Mouse (Mus musculus) megakaryocyte, embryonic 14.5 days (primary cell): Measurements from ENCODE around the gene Cfap43.
"Not testable (repeated sequence)": the region's sequence is repeated elsewhere in the genome, so short reads cannot be mapped to it uniquely, and the experiment has no call there.

Experiments used
- FLI1 ChIP-seq: IDR thresholded peaks from 2 replicates; pipeline ENCODE4 v1.6.1; 2012; ENCODE audit warnings: low read length, inconsistent platforms, mixed read lengths
- GATA1 ChIP-seq: IDR thresholded peaks from 3 replicates; pipeline ENCODE4 v1.6.1; 2012; ENCODE audit warnings: mixed read lengths, low read length, inconsistent platforms, borderline replicate concordance

GRCm38 (mm10) chr19:47852131-47852530, 67.0 kb downstream of the Cfap43 start:
- TF ChIP-seq GATA1, FLI1: not testable (repeated sequence)
